In genomic region chr2:117303391-117304350, GRCm38 (mm10) we compare ENCODE assay signal across 12 mouse cellular contexts. TPM values are rescaled to one million over a fixed set of nuclear protein-coding genes. Genes with fewer than 3 reads are reported as not detected.
A peak's percentile ranks its signal among the peaks of the same experiment; 100 is the strongest.
DNase-seq lines count a peak whose midpoint lies in the region; ATAC-seq lines count a peak whose summit lies in the region.
"Had no signal": no experiment of that assay in that cellular context is flagged by ENCODE, and none has a peak within 500 bp of the region (broad histone marks: within the 10 kb centered on the region; RNA-seq: fewer than 3 reads in every experiment).

No protein-coding gene starts in this region.

- no peak overlapping the region for H3K9ac ChIP-seq in embryonic facial prominence, embryonic 12.5 days
- H3K9ac ChIP-seq: hindbrain, embryonic 15.5 days; liver, embryonic 13.5 days had no signal

- no peaks in the 10 kb centered on the region for H3K36me3 ChIP-seq in embryonic facial prominence, embryonic 12.5 days
- no peaks in the 10 kb centered on the region for H3K36me3 ChIP-seq in embryonic facial prominence, embryonic 10.5 days (replicated peaks)
- H3K36me3 ChIP-seq: hindbrain, embryonic 15.5 days; liver, embryonic 13.5 days had no signal

- no peaks in the 10 kb centered on the region for H3K27me3 ChIP-seq in embryonic facial prominence, embryonic 12.5 days
- H3K27me3 ChIP-seq in embryonic facial prominence, embryonic 10.5 days (replicated peaks; ENCODE audit: low read depth, poor library complexity, severe bottlenecking) = no peaks in the 10 kb centered on the region
- H3K27me3 ChIP-seq: hindbrain, embryonic 15.5 days; liver, embryonic 13.5 days had no signal

- WGBS in embryonic facial prominence, embryonic 12.5 days = 90% methylated on average over 12 of the region's 12 CpGs
- 91% methylated on average over 12 of the region's 12 CpGs for WGBS in embryonic facial prominence, embryonic 10.5 days

- no peaks in the 10 kb centered on the region for H3K9me3 ChIP-seq in embryonic facial prominence, embryonic 12.5 days
- no peaks in the 10 kb centered on the region for H3K9me3 ChIP-seq in embryonic facial prominence, embryonic 10.5 days
- H3K9me3 ChIP-seq: hindbrain, embryonic 15.5 days; liver, embryonic 13.5 days had no signal

- no peak overlapping the region for H3K4me3 ChIP-seq in embryonic facial prominence, embryonic 12.5 days
- no peak overlapping the region for H3K4me3 ChIP-seq in embryonic facial prominence, embryonic 10.5 days
- H3K4me3 ChIP-seq: hindbrain, embryonic 15.5 days; liver, embryonic 13.5 days had no signal

- 0 out of 2 replicates have a peak, but pooled peaks cover 5% of the 10 kb centered on the region for H3K4me1 ChIP-seq in embryonic facial prominence, embryonic 12.5 days
- H3K4me1 ChIP-seq in embryonic facial prominence, embryonic 10.5 days = peaks cover 7% of the 10 kb centered on the region
- H3K4me1 ChIP-seq: hindbrain, embryonic 15.5 days; liver, embryonic 13.5 days had no signal

- ATAC-seq in embryonic facial prominence, embryonic 12.5 days (ENCODE audit: insufficient number of reproducible peaks, insufficient read depth, low FRiP score, low TSS enrichment) = peak; percentile 56; the same call in 1 of the 2 replicates

- H3K27ac ChIP-seq in embryonic facial prominence, embryonic 12.5 days = no peak overlapping the region
- H3K27ac ChIP-seq in embryonic facial prominence, embryonic 10.5 days (replicated peaks) = no peak overlapping the region
- H3K27ac ChIP-seq: hindbrain, embryonic 15.5 days; liver, embryonic 13.5 days had no signal

- H3K4me2 ChIP-seq in embryonic facial prominence, embryonic 12.5 days (replicated peaks) = no peak overlapping the region
- H3K4me2 ChIP-seq: heart, embryonic 11.5 days; hindbrain, embryonic 15.5 days; liver, embryonic 13.5 days; midbrain, embryonic 11.5 days had no signal

- no peak for DNase-seq in embryonic facial prominence, embryonic 10.5 days (ENCODE audit: low spot score)
- DNase-seq in right cerebral cortex, adult 18-20 months = peak; percentile 48
- no peak for DNase-seq in right cerebral cortex, adult 2 months (ENCODE audit: low spot score in 2 of 2)
- peak; percentile 54 to 73 for DNase-seq in monocyte, adult 2 months (ENCODE audit: low read depth in 1 of 2, low spot score in 2 of 2)
- DNase-seq in thymus, postnatal 25 days = peak; percentile 31
- DNase-seq in kidney, postnatal 14 days = no peak
- DNase-seq in left cerebral cortex, adult 11 months (ENCODE audit: low spot score) = no peak
- DNase-seq: liver, embryonic 13.5 days had no signal

RNA-seq across cellular contexts. Expression of gene Rasgrp1, which starts 39.1 kb away (rescaled TPM):
- 0.33 and 1.2 TPM in 2 replicates for polyA plus RNA-seq in embryonic facial prominence, embryonic 12.5 days (2016; fragmentation: Nextera tagmentation; extraction: Ambion mirVana)
- polyA plus RNA-seq in embryonic facial prominence, embryonic 10.5 days (2016; fragmentation: Nextera tagmentation; extraction: Ambion mirVana) = 0.47 and 0.55 TPM in 2 replicates

RNA-seq across cellular contexts. Expression of gene Fam98b, which starts 54.1 kb away (rescaled TPM):
- polyA plus RNA-seq in embryonic facial prominence, embryonic 12.5 days (2016; fragmentation: Nextera tagmentation; extraction: Ambion mirVana) = 16.7 and 18.0 TPM in 2 replicates
- 19.8 and 19.9 TPM in 2 replicates for polyA plus RNA-seq in embryonic facial prominence, embryonic 10.5 days (2016; fragmentation: Nextera tagmentation; extraction: Ambion mirVana)

Comparison
In these comparisons a context has a peak if more than half of its experiments do, and no peak if none do; other contexts are left out.
1. DNase-seq: peak in right cerebral cortex, adult 18-20 months (single experiment), monocyte, adult 2 months (2 of 2) and thymus, postnatal 25 days (single experiment); none in embryonic facial prominence, embryonic 10.5 days (single experiment), right cerebral cortex, adult 2 months (0 of 2), kidney, postnatal 14 days (single experiment) and left cerebral cortex, adult 11 months (single experiment).